Mouse (Mus musculus): ENCODE measurements at regions not wholly inside any gene's neighbourhood (a gene's known extent, or its start where the extent isn't known, plus 50 kb on each side); places are given as distances from the start of the nearest gene placed in this dataset.

DNA sequence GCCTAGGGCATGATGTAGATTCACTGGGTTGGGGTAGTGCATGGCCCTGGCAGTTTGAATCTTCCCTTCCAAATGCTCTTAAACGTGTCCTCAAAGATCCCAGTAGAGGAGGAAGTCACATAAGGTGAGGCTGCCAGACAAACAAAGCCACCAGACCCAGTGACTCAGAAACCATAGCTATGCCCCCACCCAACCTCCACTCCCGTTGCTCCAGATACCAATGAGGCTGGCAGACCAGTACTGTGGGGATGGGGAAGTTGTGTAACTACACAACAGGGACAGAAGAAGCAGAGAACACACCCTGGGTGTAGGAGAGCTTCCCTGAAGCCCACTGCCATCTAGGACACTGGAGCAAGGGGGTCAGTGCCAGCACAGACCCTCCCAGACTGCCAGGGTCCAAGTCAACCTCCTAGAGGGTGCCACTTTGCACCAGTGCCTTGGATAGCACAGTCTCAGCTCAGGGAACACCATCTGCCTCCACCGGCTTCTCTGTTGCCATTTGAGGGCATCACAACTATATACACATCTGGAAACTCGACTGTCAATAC lies 145.2 kb upstream of the Zmiz1 start:
- Histone ChIP-seq H3K27ac (no peak overlapping the region), H3K9me3 (no peaks in the 10 kb centered on the region), H3K36me3 (no peaks in the 10 kb centered on the region), H3K4me1 (peaks cover 36% of the 10 kb centered on the region), H3K4me3 (no peak overlapping the region), H3K27me3 (peaks cover 7% of the 10 kb centered on the region), H3K9ac (no peak overlapping the region), H3K4me2 (no peak overlapping the region)
- ATAC-seq (ENCODE audit: insufficient number of reproducible peaks, insufficient read depth, low FRiP score, low TSS enrichment, low read depth) = no peak
- WGBS = 76% methylated on average over 4 of the region's 4 CpGs

DNA sequence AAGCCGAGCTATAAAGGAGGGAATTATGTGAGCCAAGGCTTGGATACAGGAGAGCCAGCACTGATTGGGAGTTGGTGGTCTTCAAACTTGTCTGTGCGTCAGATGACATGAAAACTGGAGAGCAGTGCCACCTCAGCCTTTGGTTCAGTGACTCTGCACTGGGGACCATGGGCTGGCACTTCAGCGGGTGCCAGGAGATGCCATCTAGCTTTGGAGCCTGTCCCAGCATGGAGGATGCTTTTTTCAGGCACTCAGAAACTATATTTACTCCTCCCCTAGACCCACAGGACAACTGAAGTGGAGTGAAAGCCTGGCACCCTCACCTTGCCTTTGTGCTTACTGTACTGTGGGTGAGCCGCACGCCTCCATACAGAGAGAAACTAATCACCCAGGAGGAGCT lies 142.5 kb upstream of the Zmiz1 start:
- no peak overlapping the region for H3K27ac ChIP-seq
- H3K4me3 ChIP-seq = no peak overlapping the region
- no peak overlapping the region for H3K9ac ChIP-seq
- H3K36me3 ChIP-seq = no peaks in the 10 kb centered on the region
- no peak overlapping the region for H3K4me2 ChIP-seq
- no peak for ATAC-seq (ENCODE audit: insufficient number of reproducible peaks, insufficient read depth, low FRiP score, low TSS enrichment, low read depth)
- H3K9me3 ChIP-seq = no peaks in the 10 kb centered on the region
- H3K27me3 ChIP-seq = peaks cover 14% of the 10 kb centered on the region
- H3K4me1 ChIP-seq = peaks cover 31% of the 10 kb centered on the region
- WGBS = 94% methylated on average over 5 of the region's 5 CpGs

DNA sequence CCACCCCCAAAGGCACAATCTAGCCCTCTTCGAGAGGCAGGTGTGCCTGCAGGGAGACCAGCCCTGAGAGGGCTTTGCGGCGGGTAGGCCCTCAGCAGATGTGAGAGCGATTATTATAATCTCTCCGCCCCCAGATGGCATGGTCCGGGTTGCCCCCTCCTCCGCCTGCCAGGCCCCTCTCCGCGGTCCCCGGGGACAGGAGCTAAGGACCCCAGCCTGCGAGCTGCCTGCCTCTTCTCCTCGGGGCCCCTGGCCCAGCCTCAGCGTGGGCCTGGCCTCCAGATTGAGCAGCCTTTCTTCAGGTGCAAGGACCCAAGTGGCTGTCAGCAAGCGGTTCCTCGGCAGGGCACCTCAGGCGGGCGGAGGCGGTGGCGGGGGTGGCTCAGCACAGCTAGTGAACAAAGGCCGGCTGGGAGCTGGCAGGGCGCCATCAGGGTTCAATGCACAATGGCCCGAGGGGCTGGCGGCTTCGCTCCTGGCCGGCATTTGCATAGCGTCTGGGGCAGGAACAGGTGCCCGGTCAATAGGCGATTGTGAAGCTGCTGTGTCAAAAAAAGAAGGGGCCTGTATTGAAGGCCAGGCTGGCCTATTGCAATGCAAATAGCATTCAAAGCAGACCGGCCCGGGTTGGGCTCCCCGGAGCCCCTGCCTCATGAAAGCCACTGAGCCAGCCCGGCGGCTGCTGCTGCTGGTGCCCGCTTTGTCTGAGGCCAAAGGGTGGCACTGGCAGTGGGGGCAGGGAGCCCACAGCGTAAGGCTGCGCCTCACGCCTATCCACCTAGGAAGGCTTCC lies 141.1 kb upstream of the Zmiz1 start:
- peak overlapping the region; percentile 49; the same call in 1 of the 2 replicates for H3K27ac ChIP-seq
- peak; percentile 71 for ATAC-seq (ENCODE audit: insufficient number of reproducible peaks, insufficient read depth, low FRiP score, low TSS enrichment, low read depth)

DNA sequence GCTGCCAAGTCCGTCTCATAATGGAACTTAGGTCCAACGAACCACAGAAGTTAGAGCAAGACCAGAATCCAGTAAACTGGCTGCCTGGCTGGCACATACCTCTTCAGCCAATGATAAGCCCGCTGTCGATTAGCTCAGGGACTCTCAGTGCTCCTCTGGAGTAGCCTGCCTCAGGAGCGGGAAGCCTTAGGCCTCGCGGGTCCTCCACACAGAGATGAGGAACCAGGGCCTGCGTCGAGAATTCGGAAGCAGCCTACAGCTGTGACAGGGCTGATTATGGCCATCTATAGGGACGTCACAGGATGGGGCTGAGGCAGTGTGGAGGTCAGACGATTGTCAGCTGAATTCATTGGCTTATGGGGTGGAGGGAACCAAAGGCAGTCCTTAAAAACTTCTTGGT lies 140.1 kb upstream of the Zmiz1 start:
- 65% methylated on average over 12 of the region's 12 CpGs for WGBS
- peaks cover 36% of the 10 kb centered on the region for H3K4me1 ChIP-seq

More for the DNA sequence above, 141.1 kb upstream of the Zmiz1 start:
- Histone ChIP-seq H3K4me2 (peak overlapping the region; percentile 56), H3K27me3 (peaks cover 14% of the 10 kb centered on the region), H3K36me3 (no peaks in the 10 kb centered on the region), H3K9ac (peak overlapping the region; percentile 62), H3K4me1 (peaks cover 27% of the 10 kb centered on the region), H3K9me3 (no peaks in the 10 kb centered on the region), H3K4me3 (peak overlapping the region; percentile 22)
- WGBS = 4% methylated on average over 37 of the region's 37 CpGs

DNA sequence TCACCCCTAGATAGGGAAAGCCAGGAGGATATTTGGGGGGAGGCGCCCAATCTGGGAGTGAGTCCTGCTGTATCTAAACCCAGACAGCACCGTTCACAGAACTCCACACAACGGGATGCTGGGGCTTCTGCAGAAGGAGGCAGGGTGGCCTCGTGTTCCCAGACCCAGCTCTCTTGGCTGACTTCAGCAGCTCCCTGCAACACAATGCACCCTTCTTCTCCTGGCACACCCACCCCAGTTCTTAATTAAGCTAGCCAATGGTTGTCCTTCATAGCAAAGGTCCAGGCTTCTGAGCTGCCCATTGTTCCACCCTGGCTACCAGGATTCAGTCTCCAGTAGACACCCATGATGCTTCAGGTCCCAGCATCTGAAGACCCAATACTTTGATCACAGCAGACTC lies 138.8 kb upstream of the Zmiz1 start:
- Histone ChIP-seq H3K9me3 (no peaks in the 10 kb centered on the region), H3K27ac (no peak overlapping the region), H3K9ac (no peak overlapping the region), H3K27me3 (peaks cover 14% of the 10 kb centered on the region), H3K4me3 (no peak overlapping the region), H3K4me2 (no peak overlapping the region), H3K4me1 (peaks cover 36% of the 10 kb centered on the region), H3K36me3 (no peaks in the 10 kb centered on the region)
- ATAC-seq (ENCODE audit: insufficient number of reproducible peaks, insufficient read depth, low FRiP score, low TSS enrichment, low read depth) = no peak
- 60% methylated on average over 4 of the region's 4 CpGs for WGBS

More for the DNA sequence above, 140.1 kb upstream of the Zmiz1 start:
- Histone ChIP-seq H3K9me3 (no peaks in the 10 kb centered on the region), H3K4me2 (no peak overlapping the region), H3K27ac (0 out of 2 replicates have a peak overlapping the region, but pooled peaks have one; percentile 34), H3K27me3 (peaks cover 14% of the 10 kb centered on the region), H3K36me3 (no peaks in the 10 kb centered on the region), H3K4me3 (no peak overlapping the region), H3K9ac (no peak overlapping the region)
- no peak for ATAC-seq (ENCODE audit: insufficient number of reproducible peaks, insufficient read depth, low FRiP score, low TSS enrichment, low read depth)

DNA sequence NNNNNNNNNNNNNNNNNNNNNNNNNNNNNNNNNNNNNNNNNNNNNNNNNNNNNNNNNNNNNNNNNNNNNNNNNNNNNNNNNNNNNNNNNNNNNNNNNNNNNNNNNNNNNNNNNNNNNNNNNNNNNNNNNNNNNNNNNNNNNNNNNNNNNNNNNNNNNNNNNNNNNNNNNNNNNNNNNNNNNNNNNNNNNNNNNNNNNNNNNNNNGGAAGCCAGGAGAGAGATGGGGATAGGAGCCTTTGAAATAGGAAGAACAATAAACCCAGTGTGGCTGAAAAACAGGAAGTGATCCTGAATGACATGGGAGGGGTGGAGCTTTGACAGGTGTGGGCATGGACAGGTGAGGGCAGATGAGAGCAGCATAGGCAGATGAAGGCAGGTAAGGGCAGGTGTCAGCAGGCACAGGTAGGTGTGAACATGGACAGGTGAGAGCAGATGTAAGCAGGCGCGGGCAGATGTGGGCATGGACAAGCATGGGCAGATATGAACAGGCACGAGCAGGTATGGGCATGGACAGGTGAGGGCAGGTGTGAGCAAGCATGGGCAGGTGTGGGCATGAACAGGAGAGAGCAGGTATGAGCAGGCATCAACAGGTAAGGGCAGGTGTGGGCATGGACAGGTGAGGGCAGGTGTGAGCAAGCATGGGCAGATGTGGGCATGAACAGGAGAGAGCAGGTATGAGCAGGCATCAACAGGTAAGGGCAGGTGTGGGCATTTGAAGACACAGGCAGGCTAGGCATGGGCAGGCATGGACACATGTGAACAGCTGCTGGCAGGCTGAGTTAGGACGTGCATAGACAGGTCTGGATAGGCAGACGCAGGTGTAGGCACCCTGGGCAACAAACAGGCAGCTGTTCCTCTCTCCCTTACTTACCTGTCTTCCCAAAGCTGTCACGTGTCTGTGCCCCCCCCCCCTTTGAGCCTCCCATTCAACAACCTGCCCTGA lies 135.2 kb upstream of the Zmiz1 start:
- Histone ChIP-seq H3K36me3 (no peaks in the 10 kb centered on the region), H3K4me1 (peaks cover 20% of the 10 kb centered on the region), H3K27me3 (peaks cover 6% of the 10 kb centered on the region; the same call in 1 of the 2 replicates), H3K9ac (no peak overlapping the region), H3K27ac (no peak overlapping the region), H3K9me3 (no peaks in the 10 kb centered on the region), H3K4me3 (no peak overlapping the region), H3K4me2 (no peak overlapping the region)
- WGBS = 77% methylated on average over 6 of the region's 6 CpGs
- ATAC-seq (ENCODE audit: insufficient number of reproducible peaks, insufficient read depth, low FRiP score, low TSS enrichment, low read depth) = no peak

GRCm38 (mm10) chr14:25325887-25326286 lies 133.1 kb upstream of the Zmiz1 start:
- Histone ChIP-seq H3K4me2 (no peak overlapping the region), H3K9ac (no peak overlapping the region), H3K4me3 (no peak overlapping the region), H3K27me3 (0 out of 2 replicates have a peak, but pooled peaks cover 3% of the 10 kb centered on the region), H3K27ac (no peak overlapping the region), H3K4me1 (peaks cover 13% of the 10 kb centered on the region; the same call in 1 of the 2 replicates), H3K36me3 (no peaks in the 10 kb centered on the region), H3K9me3 (no peaks in the 10 kb centered on the region)
- 88% methylated on average over 3 of the region's 3 CpGs for WGBS
- no peak for ATAC-seq (ENCODE audit: insufficient number of reproducible peaks, insufficient read depth, low FRiP score, low TSS enrichment, low read depth)

GRCm38 (mm10) chr14:25328230-25328629 lies 130.8 kb upstream of the Zmiz1 start:
- Histone ChIP-seq H3K9me3 (no peaks in the 10 kb centered on the region), H3K36me3 (no peaks in the 10 kb centered on the region), H3K27ac (no peak overlapping the region), H3K9ac (no peak overlapping the region), H3K4me3 (no peak overlapping the region), H3K4me1 (0 out of 2 replicates have a peak, but pooled peaks cover 6% of the 10 kb centered on the region), H3K27me3 (0 out of 2 replicates have a peak, but pooled peaks cover 3% of the 10 kb centered on the region), H3K4me2 (no peak overlapping the region)
- 87% methylated on average over 5 of the region's 5 CpGs for WGBS
- ATAC-seq (ENCODE audit: insufficient number of reproducible peaks, insufficient read depth, low FRiP score, low TSS enrichment, low read depth) = no peak

DNA sequence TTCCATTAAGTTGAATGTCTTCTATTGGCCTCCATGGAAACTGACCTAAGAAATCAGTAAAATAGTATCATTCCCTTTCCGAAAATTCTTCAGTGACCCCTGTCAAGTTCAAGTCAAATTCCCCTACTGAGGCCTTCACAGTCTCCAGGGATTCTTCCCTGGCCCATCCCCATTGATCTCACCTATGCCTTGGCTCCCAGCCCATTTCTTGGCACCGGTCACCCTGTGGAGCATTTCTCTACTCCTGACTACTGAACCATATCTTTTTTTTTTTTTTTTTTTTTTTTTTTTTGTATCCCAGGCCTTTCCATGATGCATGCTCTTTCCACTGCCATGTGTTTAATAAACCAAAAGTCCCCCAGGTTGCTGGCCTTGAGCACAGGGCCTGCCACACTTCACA lies 124.8 kb upstream of the Zmiz1 start:
- ATAC-seq (ENCODE audit: insufficient number of reproducible peaks, insufficient read depth, low FRiP score, low TSS enrichment, low read depth) = no peak
- WGBS = 88% methylated on average over 2 of the region's 2 CpGs
- peaks cover 17% of the 10 kb centered on the region for H3K4me1 ChIP-seq
- H3K27me3 ChIP-seq = 0 out of 2 replicates have a peak, but pooled peaks cover 3% of the 10 kb centered on the region
- H3K4me2 ChIP-seq = no peak overlapping the region
- no peak overlapping the region for H3K27ac ChIP-seq
- no peaks in the 10 kb centered on the region for H3K9me3 ChIP-seq
- no peak overlapping the region for H3K9ac ChIP-seq
- H3K36me3 ChIP-seq = no peaks in the 10 kb centered on the region
- no peak overlapping the region for H3K4me3 ChIP-seq

GRCm38 (mm10) chr14:25336875-25337274 lies 122.1 kb upstream of the Zmiz1 start:
- H3K9ac ChIP-seq = no peak overlapping the region
- H3K27me3 ChIP-seq = no peaks in the 10 kb centered on the region
- peaks cover 31% of the 10 kb centered on the region for H3K4me1 ChIP-seq
- no peak overlapping the region for H3K4me2 ChIP-seq
- no peak for ATAC-seq (ENCODE audit: insufficient number of reproducible peaks, insufficient read depth, low FRiP score, low TSS enrichment, low read depth)
- no peak overlapping the region for H3K4me3 ChIP-seq
- 96% methylated on average over 1 of the region's 1 CpGs for WGBS
- H3K36me3 ChIP-seq = no peaks in the 10 kb centered on the region
- no peak overlapping the region for H3K27ac ChIP-seq
- H3K9me3 ChIP-seq = no peaks in the 10 kb centered on the region

DNA sequence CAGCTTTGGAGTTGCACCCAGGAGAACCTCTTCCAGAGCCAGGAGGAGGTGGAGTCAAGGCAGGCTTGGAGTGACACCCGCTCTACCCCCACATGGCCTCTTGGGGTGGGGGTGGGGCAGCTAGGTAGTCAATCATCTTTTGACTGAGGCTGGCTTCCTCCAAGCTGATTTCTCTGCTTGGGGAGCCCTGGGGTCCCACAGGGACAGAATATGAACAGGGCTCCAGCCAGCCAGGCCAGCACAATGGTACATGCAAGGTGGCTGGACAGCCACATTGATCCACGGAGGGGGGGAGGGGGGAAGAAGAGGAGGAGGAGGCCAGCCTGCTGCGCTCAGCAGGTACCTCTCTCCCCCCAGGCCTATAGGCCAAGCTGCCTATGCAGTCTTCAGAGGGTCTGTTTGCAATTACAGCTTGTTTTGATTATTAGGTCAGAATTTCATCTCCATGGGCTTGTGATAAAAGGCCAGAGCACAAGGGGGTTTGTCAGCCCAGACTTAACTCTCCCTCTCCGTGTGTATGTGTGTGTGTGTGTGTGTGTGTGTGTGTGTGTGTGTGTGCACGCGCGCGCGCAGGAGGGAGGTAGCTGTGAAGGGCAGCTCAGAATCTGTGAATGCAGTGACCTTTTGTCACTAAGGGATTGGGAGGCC lies 120.5 kb upstream of the Zmiz1 start:
- Histone ChIP-seq H3K4me2 (no peak overlapping the region), H3K4me1 (peaks cover 44% of the 10 kb centered on the region), H3K27ac (peak overlapping the region; percentile 73), H3K27me3 (no peaks in the 10 kb centered on the region), H3K36me3 (no peaks in the 10 kb centered on the region), H3K9ac (no peak overlapping the region), H3K9me3 (no peaks in the 10 kb centered on the region), H3K4me3 (no peak overlapping the region)
- no peak for ATAC-seq (ENCODE audit: insufficient number of reproducible peaks, insufficient read depth, low FRiP score, low TSS enrichment, low read depth)
- 11% methylated on average over 4 of the region's 9 CpGs for WGBS

Data from embryonic facial prominence, embryonic 13.5 days (tissue).